Mouse (Mus musculus): ENCODE measurements at regions not wholly inside any gene's neighbourhood (a gene's known extent, or its start where the extent isn't known, plus 50 kb on each side); places are given as distances from the start of the nearest gene placed in this dataset.

- H3K27me3 ChIP-seq (ENCODE audit: control insufficient read depth, insufficient read depth, low read length) = no peaks in the 10 kb centered on the region
- TF ChIP-seq POLR2A (IDR thresholded peaks at IDR 0.05; ENCODE audit: insufficient read depth, low read depth, low read length) = no peak
- TF ChIP-seq CTCF (IDR thresholded peaks at IDR 0.05) = no peak
- no peak for TF ChIP-seq EP300 (IDR thresholded peaks at IDR 0.05; ENCODE audit: insufficient read depth, low read depth, low read length)
- 58% methylated on average over 3 of the region's 3 CpGs for WGBS
- intact Hi-C loops (cut with DNase I) = no loop called here
- no peak for DNase-seq
- 0 out of 2 replicates have a peak, but pooled peaks cover 2% of the 10 kb centered on the region for H3K4me1 ChIP-seq (ENCODE audit: control insufficient read depth, insufficient read depth, low read length)
- H3K9ac ChIP-seq (ENCODE audit: low read depth, low read length) = no peak overlapping the region
- no peak overlapping the region for H3K4me3 ChIP-seq
- no peaks in the 10 kb centered on the region for H3K36me3 ChIP-seq (ENCODE audit: control insufficient read depth, insufficient read depth, low read length)
- no peaks in the 10 kb centered on the region for H3K79me2 ChIP-seq (replicated peaks; ENCODE audit: control insufficient read depth, insufficient read depth, low read length)
- no peak overlapping the region for H3K27ac ChIP-seq
These were observed 98.9 kb downstream of the Mab21l3 start for GRCm38 (mm10) chr3:101749841-101750240.

- intact Hi-C loops (cut with DNase I) = no loop called here
These were observed 99.6 kb downstream of the Mab21l3 start for GRCm38 (mm10) chr3:101749031-101749632.

GRCm38 (mm10) chr3:101748186-101748585 lies 100.6 kb downstream of the Mab21l3 start:
- no peak overlapping the region for H3K4me3 ChIP-seq
- WGBS = 37% methylated on average over 4 of the region's 4 CpGs
- TF ChIP-seq CTCF (IDR thresholded peaks at IDR 0.05) (no peak), POLR2A (IDR thresholded peaks at IDR 0.05; ENCODE audit: insufficient read depth, low read depth, low read length) (no peak), EP300 (IDR thresholded peaks at IDR 0.05; ENCODE audit: insufficient read depth, low read depth, low read length) (no peak)
- peak in 1 of 2 experiments; percentile 6 for DNase-seq
- H3K4me1 ChIP-seq (ENCODE audit: control insufficient read depth, insufficient read depth, low read length) = 0 out of 2 replicates have a peak, but pooled peaks cover 2% of the 10 kb centered on the region
- intact Hi-C loops (cut with DNase I) = no loop called here
- no peaks in the 10 kb centered on the region for H3K36me3 ChIP-seq (ENCODE audit: control insufficient read depth, insufficient read depth, low read length)
- H3K79me2 ChIP-seq (replicated peaks; ENCODE audit: control insufficient read depth, insufficient read depth, low read length) = no peaks in the 10 kb centered on the region
- H3K27ac ChIP-seq = no peak overlapping the region
- H3K27me3 ChIP-seq (ENCODE audit: control insufficient read depth, insufficient read depth, low read length) = no peaks in the 10 kb centered on the region
- no peak overlapping the region for H3K9ac ChIP-seq (ENCODE audit: low read depth, low read length)

More at GRCm38 (mm10) chr3:101749031-101749632, 99.6 kb downstream of the Mab21l3 start:
- Histone ChIP-seq H3K36me3 (ENCODE audit: control insufficient read depth, insufficient read depth, low read length) (no peaks in the 10 kb centered on the region), H3K4me1 (ENCODE audit: control insufficient read depth, insufficient read depth, low read length) (0 out of 2 replicates have a peak, but pooled peaks cover 2% of the 10 kb centered on the region), H3K27ac (no peak overlapping the region), H3K27me3 (ENCODE audit: control insufficient read depth, insufficient read depth, low read length) (no peaks in the 10 kb centered on the region), H3K79me2 (replicated peaks; ENCODE audit: control insufficient read depth, insufficient read depth, low read length) (no peaks in the 10 kb centered on the region), H3K9ac (ENCODE audit: low read depth, low read length) (no peak overlapping the region), H3K4me3 (no peak overlapping the region)
- TF ChIP-seq CTCF (IDR thresholded peaks at IDR 0.05) (no peak), POLR2A (IDR thresholded peaks at IDR 0.05; ENCODE audit: insufficient read depth, low read depth, low read length) (no peak), EP300 (IDR thresholded peaks at IDR 0.05; ENCODE audit: insufficient read depth, low read depth, low read length) (no peak)
- no peak for DNase-seq
- 92% methylated on average over 3 of the region's 3 CpGs for WGBS

GRCm38 (mm10) chr3:101740906-101741305 lies 107.9 kb downstream of the Mab21l3 start:
- Histone ChIP-seq H3K36me3 (ENCODE audit: control insufficient read depth, insufficient read depth, low read length) (no peaks in the 10 kb centered on the region), H3K4me3 (no peak overlapping the region), H3K4me1 (ENCODE audit: control insufficient read depth, insufficient read depth, low read length) (no peaks in the 10 kb centered on the region), H3K27me3 (ENCODE audit: control insufficient read depth, insufficient read depth, low read length) (no peaks in the 10 kb centered on the region), H3K27ac (no peak overlapping the region), H3K79me2 (replicated peaks; ENCODE audit: control insufficient read depth, insufficient read depth, low read length) (no peaks in the 10 kb centered on the region), H3K9ac (ENCODE audit: low read depth, low read length) (no peak overlapping the region)
- intact Hi-C loops (cut with DNase I) = no loop called here
- no peak for DNase-seq
- 70% methylated on average over 4 of the region's 4 CpGs for WGBS
- TF ChIP-seq EP300 (IDR thresholded peaks at IDR 0.05; ENCODE audit: insufficient read depth, low read depth, low read length) (no peak), POLR2A (IDR thresholded peaks at IDR 0.05; ENCODE audit: insufficient read depth, low read depth, low read length) (no peak), CTCF (IDR thresholded peaks at IDR 0.05) (no peak)

GRCm38 (mm10) chr3:101737197-101737596 lies 111.6 kb downstream of the Mab21l3 start:
- Histone ChIP-seq H3K27me3 (ENCODE audit: control insufficient read depth, insufficient read depth, low read length) (no peaks in the 10 kb centered on the region), H3K27ac (no peak overlapping the region), H3K4me3 (no peak overlapping the region), H3K9ac (ENCODE audit: low read depth, low read length) (no peak overlapping the region), H3K79me2 (replicated peaks; ENCODE audit: control insufficient read depth, insufficient read depth, low read length) (no peaks in the 10 kb centered on the region), H3K4me1 (ENCODE audit: control insufficient read depth, insufficient read depth, low read length) (no peaks in the 10 kb centered on the region), H3K36me3 (ENCODE audit: control insufficient read depth, insufficient read depth, low read length) (no peaks in the 10 kb centered on the region)
- no peak for TF ChIP-seq CTCF (IDR thresholded peaks at IDR 0.05)
- 94% methylated on average over 6 of the region's 6 CpGs for WGBS
- intact Hi-C loops (cut with DNase I) = no loop called here
- no peak for DNase-seq

GRCm38 (mm10) chr3:101729044-101729443 lies 119.7 kb downstream of the Mab21l3 start:
- intact Hi-C loops (cut with DNase I) = no loop called here
- Histone ChIP-seq H3K27ac (no peak overlapping the region), H3K9ac (ENCODE audit: low read depth, low read length) (no peak overlapping the region), H3K4me1 (ENCODE audit: control insufficient read depth, insufficient read depth, low read length) (no peaks in the 10 kb centered on the region), H3K79me2 (replicated peaks; ENCODE audit: control insufficient read depth, insufficient read depth, low read length) (no peaks in the 10 kb centered on the region), H3K36me3 (ENCODE audit: control insufficient read depth, insufficient read depth, low read length) (no peaks in the 10 kb centered on the region), H3K4me3 (no peak overlapping the region), H3K27me3 (ENCODE audit: control insufficient read depth, insufficient read depth, low read length) (no peaks in the 10 kb centered on the region)
- DNase-seq = no peak
- TF ChIP-seq CTCF (IDR thresholded peaks at IDR 0.05) (no peak), EP300 (IDR thresholded peaks at IDR 0.05; ENCODE audit: insufficient read depth, low read depth, low read length) (no peak), POLR2A (IDR thresholded peaks at IDR 0.05; ENCODE audit: insufficient read depth, low read depth, low read length) (no peak)
- 83% methylated on average over 3 of the region's 3 CpGs for WGBS
